Mouse (Mus musculus) cerebellum, adult 11-12 months (tissue): ENCODE data around the gene Cd46.
A peak's percentile ranks its signal among the peaks of the same experiment; 100 is the strongest.

Experiments
- DNase-seq: peaks from one replicate; pipeline ENCODE4 v3.0.0; 2022

Cd46 gene

GRCm38 (mm10) chr1:195092220-195092720 lies at the start of gene Cd46:
Gene Cd46, minus strand, starts transcription at chr1:195092249.
- DNase-seq: peak; percentile 8

- no peak for DNase-seq
Measured at GRCm38 (mm10) chr1:195132070-195132469, 40.0 kb upstream of the Cd46 start.

GRCm38 (mm10) chr1:195131675-195132015 lies 39.6 kb upstream of the Cd46 start:
- no peak for DNase-seq

- DNase-seq: peak; percentile 78
Measured at GRCm38 (mm10) chr1:195130953-195131674, 39.1 kb upstream of the Cd46 start, which contains the start of gene Cr1l. Gene Cr1l, minus strand, starts transcription at chr1:195131586.

- no peak for DNase-seq
Measured at GRCm38 (mm10) chr1:195130479-195130878, 38.4 kb upstream of the Cd46 start.

- no peak for DNase-seq
Measured at GRCm38 (mm10) chr1:195129867-195130266, 37.8 kb upstream of the Cd46 start.

- DNase-seq: no peak
Measured at GRCm38 (mm10) chr1:195114414-195114813, 22.4 kb upstream of the Cd46 start.

GRCm38 (mm10) chr1:195113621-195114020 lies 21.6 kb upstream of the Cd46 start:
- no peak for DNase-seq

GRCm38 (mm10) chr1:195100693-195101092 lies 8.6 kb upstream of the Cd46 start:
- no peak for DNase-seq

GRCm38 (mm10) chr1:195098004-195098403 lies 6.0 kb upstream of the Cd46 start:
- no peak for DNase-seq

GRCm38 (mm10) chr1:195091699-195092219 lies 290 bp downstream of the Cd46 start:
- DNase-seq: no peak

- no peak for DNase-seq
Measured at GRCm38 (mm10) chr1:195082142-195082541, 9.9 kb downstream of the Cd46 start.

GRCm38 (mm10) chr1:195040437-195040836 lies 51.6 kb downstream of the Cd46 start:
- peak; percentile 35 for DNase-seq

- no peak for DNase-seq
Measured at GRCm38 (mm10) chr1:195038386-195038785, 53.7 kb downstream of the Cd46 start.

GRCm38 (mm10) chr1:195037985-195038384 lies 54.1 kb downstream of the Cd46 start:
- no peak for DNase-seq

GRCm38 (mm10) chr1:195037483-195037882 lies 54.6 kb downstream of the Cd46 start:
- no peak for DNase-seq

GRCm38 (mm10) chr1:195033941-195034340 lies 58.1 kb downstream of the Cd46 start:
- DNase-seq: no peak

GRCm38 (mm10) chr1:195032738-195033137 lies 59.3 kb downstream of the Cd46 start:
- DNase-seq: no peak

GRCm38 (mm10) chr1:195031786-195032185 lies 60.3 kb downstream of the Cd46 start:
- DNase-seq: no peak

GRCm38 (mm10) chr1:195027507-195027906 lies 64.5 kb downstream of the Cd46 start:
- DNase-seq: no peak

GRCm38 (mm10) chr1:195023848-195024247 lies 68.2 kb downstream of the Cd46 start:
- DNase-seq: no peak

- no peak for DNase-seq
Measured at GRCm38 (mm10) chr1:195021831-195022230, 70.2 kb downstream of the Cd46 start.

- DNase-seq: peak; percentile 63
Measured at GRCm38 (mm10) chr1:195019062-195019600, 72.9 kb downstream of the Cd46 start.
